Mouse (Mus musculus) hindbrain, embryonic 11.5 days (tissue): ENCODE results near the gene Rab11fip3. TPM values are rescaled to one million over a fixed set of nuclear protein-coding genes. Genes with fewer than 3 reads are reported as not detected.

Source experiments
- ATAC-seq: fragments of 200-750 bp; cut with Nextera tagmentation; 2 replicates; pipeline ENCODE4 v1.8.0; 2017; ENCODE audit warnings: mild to moderate bottlenecking, moderate TSS enrichment, moderate library complexity; ENCODE audit not compliant: low FRiP score
- DNase-seq: peaks from one replicate; pipeline ENCODE4 v3.0.0-alpha.2; 2015; ENCODE audit warnings: low spot score
- H3K27ac ChIP-seq: fragments of 300-500 bp; sonication (generic); 2 replicates; pipeline ENCODE4 v1.5.1; 2014; ENCODE audit warnings: mild to moderate bottlenecking, low read depth, low read length
- H3K27me3 ChIP-seq: fragments of 300-500 bp; sonication (generic); 2 replicates; pipeline ENCODE4 v1.6.1; 2014; ENCODE audit warnings: mild to moderate bottlenecking, low read length, moderate library complexity, mixed read lengths; ENCODE audit not compliant: control insufficient read depth, insufficient read depth
- H3K36me3 ChIP-seq: fragments of 300-500 bp; sonication (generic); 2 replicates; pipeline ENCODE4 v1.6.1; 2014; ENCODE audit warnings: mild to moderate bottlenecking, low read length, moderate library complexity, mixed read lengths; ENCODE audit not compliant: control insufficient read depth, insufficient read depth
- H3K4me1 ChIP-seq: fragments of 300-500 bp; sonication (generic); replicated peaks from 2 replicates; pipeline ENCODE4 v1.6.1; 2014; ENCODE audit warnings: low read length, mixed read lengths; ENCODE audit not compliant: control insufficient read depth, insufficient read depth
- H3K4me2 ChIP-seq: fragments of 300-500 bp; sonication (generic); replicated peaks from 2 replicates; pipeline ENCODE4 v1.6.1; 2014; ENCODE audit warnings: mild to moderate bottlenecking, low read depth, low read length
- H3K4me3 ChIP-seq: fragments of 300-500 bp; sonication (generic); 2 replicates; pipeline ENCODE4 v1.5.1; 2014; ENCODE audit warnings: low read depth, low read length
- H3K9ac ChIP-seq: fragments of 300-500 bp; sonication (generic); 2 replicates; pipeline ENCODE4 v1.6.1; 2014; ENCODE audit warnings: low read depth, low read length
- H3K9me3 ChIP-seq: fragments of 300-500 bp; sonication (generic); 2 replicates; pipeline ENCODE4 v1.6.1; 2016; ENCODE audit warnings: low read length; ENCODE audit not compliant: control insufficient read depth
- WGBS: fragments of 180-500 bp; shearing (Covaris S2); extraction: QIAGEN DNeasy Blood & Tissue Kit; methylation state at CpG from one replicate; pipeline ENCODE4 v1.1.7; 2014; 5-methylcytosine and 5-hydroxymethylcytosine counted together
- polyA plus RNA-seq: library from polyadenylated mRNA; unstranded; fragments of >200 nt; fragmentation: Nextera tagmentation; extraction: Ambion mirVana; gene quantifications from 2 replicates; pipeline ENCODE4 v1.2.1, GENCODE M21; 2014

The Rab11fip3 gene
- polyA plus RNA-seq, 1 experiment from 2014 or later = 20.4 TPM

DNA sequence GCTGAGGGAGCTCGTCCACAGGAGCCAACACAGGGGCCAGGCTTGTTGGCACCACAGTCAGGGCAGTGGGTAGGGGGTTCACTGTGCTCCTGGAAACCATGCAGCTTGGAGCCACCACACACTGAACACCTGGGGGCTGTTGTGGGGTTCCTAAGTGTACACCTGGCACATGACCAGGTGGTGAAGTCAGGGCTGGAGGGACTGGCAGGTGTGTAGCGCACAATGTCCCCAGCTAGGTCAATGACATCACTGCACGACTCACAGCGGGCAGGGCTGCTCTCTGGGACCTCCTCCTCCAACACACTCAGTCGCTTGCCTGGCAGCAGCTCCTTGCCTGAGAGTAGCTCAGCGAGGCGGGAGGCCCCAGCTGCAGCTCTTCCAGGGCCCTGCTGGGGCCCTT is 105.1 kb downstream of the Rab11fip3 start:
- H3K27ac ChIP-seq = no peak overlapping the region
- no peak overlapping the region for H3K9ac ChIP-seq
- H3K4me3 ChIP-seq = no peak overlapping the region
- no peak overlapping the region for H3K4me2 ChIP-seq
- 91% methylated on average over 7 of the region's 7 CpGs for WGBS
- H3K36me3 ChIP-seq = 0 out of 2 replicates have a peak, but pooled peaks cover 6% of the 10 kb centered on the region
- no peaks in the 10 kb centered on the region for H3K27me3 ChIP-seq
- no peaks in the 10 kb centered on the region for H3K4me1 ChIP-seq
- DNase-seq (no peak), ATAC-seq (no peak)
- H3K9me3 ChIP-seq = no peaks in the 10 kb centered on the region

DNA sequence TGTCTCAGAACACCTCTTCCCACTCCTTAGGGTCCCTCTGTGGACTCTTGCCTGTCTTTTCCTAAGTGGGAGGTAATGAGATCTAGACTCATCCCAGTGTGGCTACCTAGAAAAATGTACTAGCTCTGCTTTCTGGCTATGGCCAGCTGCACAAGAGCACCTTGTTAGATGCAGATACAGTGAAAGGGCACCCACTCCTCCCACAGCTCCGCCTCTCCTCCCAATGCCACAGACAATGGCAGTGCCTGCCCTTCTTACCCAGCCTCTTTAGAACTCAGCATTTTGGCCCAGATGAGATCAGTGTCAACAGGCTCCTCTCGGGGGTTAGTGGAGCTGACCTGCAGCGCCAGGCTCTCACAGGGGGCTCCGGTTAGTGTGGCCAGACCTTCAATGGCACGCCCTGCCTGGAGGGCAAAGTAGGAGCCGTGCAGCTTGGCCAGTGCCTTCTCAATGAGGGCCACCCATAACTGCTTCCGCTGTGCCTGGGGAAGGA is 106.9 kb downstream of the Rab11fip3 start:
- H3K27ac ChIP-seq = no peak overlapping the region
- ATAC-seq = no peak

DNA sequence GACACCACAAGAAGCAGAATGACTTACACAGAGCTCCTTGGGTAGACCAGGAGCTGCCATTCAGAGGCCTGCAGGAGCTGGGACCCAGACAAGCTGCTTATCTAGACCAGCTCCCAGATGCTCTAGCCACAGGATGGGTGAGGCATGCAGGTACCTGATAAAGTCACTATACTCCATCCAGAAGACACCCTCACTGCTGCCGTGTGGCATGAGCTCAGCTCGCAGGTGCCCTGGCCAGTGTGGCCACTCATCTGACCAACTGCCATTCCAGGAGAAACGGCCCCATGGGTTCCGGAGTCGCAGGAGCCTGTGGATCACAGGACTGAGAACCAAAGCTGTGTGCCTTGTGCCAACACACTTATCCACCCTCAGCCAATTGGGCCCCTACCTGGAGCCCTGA is 107.8 kb downstream of the Rab11fip3 start:
- H3K9ac ChIP-seq = no peak overlapping the region
- ATAC-seq (no peak), DNase-seq (no peak)
- H3K27me3 ChIP-seq = no peaks in the 10 kb centered on the region
- H3K27ac ChIP-seq = no peak overlapping the region
- 92% methylated on average over 5 of the region's 5 CpGs for WGBS
- no peak overlapping the region for H3K4me3 ChIP-seq
- H3K36me3 ChIP-seq = 0 out of 2 replicates have a peak, but pooled peaks cover 6% of the 10 kb centered on the region
- H3K4me1 ChIP-seq = no peaks in the 10 kb centered on the region
- H3K4me2 ChIP-seq = no peak overlapping the region
- H3K9me3 ChIP-seq = no peaks in the 10 kb centered on the region

More for the DNA sequence above, 106.9 kb downstream of the Rab11fip3 start:
- 91% methylated on average over 7 of the region's 7 CpGs for WGBS
- DNase-seq = no peak
- no peaks in the 10 kb centered on the region for H3K4me1 ChIP-seq
- 0 out of 2 replicates have a peak, but pooled peaks cover 6% of the 10 kb centered on the region for H3K36me3 ChIP-seq
- H3K9me3 ChIP-seq = no peaks in the 10 kb centered on the region
- no peak overlapping the region for H3K9ac ChIP-seq
- H3K4me3 ChIP-seq = no peak overlapping the region
- no peak overlapping the region for H3K4me2 ChIP-seq
- no peaks in the 10 kb centered on the region for H3K27me3 ChIP-seq

DNA sequence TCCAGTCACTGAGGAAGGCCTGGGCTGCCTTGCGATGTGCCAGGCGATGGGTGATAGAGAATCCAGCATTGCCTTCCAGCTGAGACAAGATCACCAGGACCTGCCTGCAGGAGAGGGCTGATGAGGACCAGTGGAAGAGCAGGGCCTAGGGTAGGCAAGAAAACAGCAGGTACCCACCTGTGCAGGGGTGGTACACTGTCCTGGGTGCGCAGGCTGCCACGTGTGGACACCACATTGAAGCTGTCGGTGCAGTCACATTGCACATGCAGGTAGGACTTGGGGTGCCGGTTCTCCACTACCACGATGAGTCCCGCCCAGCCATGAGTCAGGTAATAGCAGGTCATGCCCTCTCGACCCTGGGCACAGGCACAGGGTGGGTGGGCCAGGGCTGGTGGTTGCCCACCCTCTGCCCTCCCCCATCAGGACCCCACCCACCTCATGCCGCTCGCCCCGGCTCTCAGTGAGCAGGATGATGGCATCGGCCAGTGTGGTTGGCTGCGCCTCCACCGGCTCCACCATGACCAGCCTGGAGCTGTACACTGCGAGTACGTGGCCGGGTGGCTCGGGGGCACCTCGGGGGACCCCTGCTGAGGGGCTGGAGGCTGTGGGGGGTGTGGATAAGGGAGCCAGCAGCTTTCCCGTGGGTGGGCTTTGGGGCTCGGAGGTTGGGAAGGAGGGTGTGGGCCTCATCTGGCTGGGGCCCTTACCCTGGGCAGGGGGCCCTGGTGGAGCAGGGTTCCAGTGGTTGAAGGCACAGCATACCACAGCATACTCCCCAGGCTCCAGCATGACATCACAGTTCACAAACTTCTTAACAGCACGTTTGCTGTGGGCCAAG is 109.5 kb downstream of the Rab11fip3 start:
- Histone ChIP-seq H3K36me3 (0 out of 2 replicates have a peak, but pooled peaks cover 6% of the 10 kb centered on the region), H3K27me3 (no peaks in the 10 kb centered on the region), H3K4me2 (no peak overlapping the region), H3K4me1 (no peaks in the 10 kb centered on the region), H3K4me3 (no peak overlapping the region), H3K9ac (no peak overlapping the region), H3K9me3 (no peaks in the 10 kb centered on the region), H3K27ac (no peak overlapping the region)
- ATAC-seq (no peak), DNase-seq (no peak)
- WGBS = 92% methylated on average over 21 of the region's 23 CpGs

DNA sequence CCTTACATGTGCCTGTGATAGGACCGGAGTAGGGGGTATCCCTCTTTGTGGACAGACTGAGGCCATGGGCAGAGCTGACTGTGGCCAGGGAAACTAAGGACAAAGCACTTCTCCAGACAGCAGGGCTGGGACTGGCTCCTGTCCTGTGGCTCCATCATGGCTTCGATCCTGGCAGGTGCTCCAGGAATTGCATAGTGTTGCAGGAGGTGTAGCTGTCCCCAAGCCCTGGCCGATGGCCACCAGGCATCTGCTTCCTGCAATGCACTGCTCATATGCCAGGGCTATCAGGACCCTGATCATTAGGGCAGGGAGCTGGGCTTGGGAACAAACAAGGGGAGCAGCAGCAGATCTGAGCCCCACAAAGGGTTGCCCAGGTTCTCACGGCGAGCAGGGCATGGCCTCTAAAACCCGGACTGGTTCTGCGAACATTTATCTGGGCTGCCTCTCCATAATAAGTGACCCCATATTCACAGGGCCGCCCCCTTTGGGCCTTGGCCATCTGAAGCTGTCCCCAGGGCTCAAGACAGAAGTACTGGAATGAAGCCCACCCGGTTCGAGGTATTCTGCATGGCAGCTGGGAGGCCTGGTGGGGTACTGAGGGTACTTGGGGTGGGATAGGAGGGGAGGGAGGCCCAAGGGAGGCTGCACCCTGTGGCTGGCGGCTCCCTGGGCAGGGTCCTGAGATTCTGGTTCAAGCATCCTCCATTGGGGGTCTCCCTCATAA is 110.4 kb downstream of the Rab11fip3 start:
- no peaks in the 10 kb centered on the region for H3K9me3 ChIP-seq
- H3K4me2 ChIP-seq = no peak overlapping the region
- H3K4me3 ChIP-seq = no peak overlapping the region
- WGBS = 93% methylated on average over 11 of the region's 11 CpGs
- H3K9ac ChIP-seq = no peak overlapping the region
- H3K27me3 ChIP-seq = no peaks in the 10 kb centered on the region
- no peak overlapping the region for H3K27ac ChIP-seq
- H3K36me3 ChIP-seq = 0 out of 2 replicates have a peak, but pooled peaks cover 6% of the 10 kb centered on the region
- ATAC-seq (no peak), DNase-seq (no peak)
- H3K4me1 ChIP-seq = no peaks in the 10 kb centered on the region

DNA sequence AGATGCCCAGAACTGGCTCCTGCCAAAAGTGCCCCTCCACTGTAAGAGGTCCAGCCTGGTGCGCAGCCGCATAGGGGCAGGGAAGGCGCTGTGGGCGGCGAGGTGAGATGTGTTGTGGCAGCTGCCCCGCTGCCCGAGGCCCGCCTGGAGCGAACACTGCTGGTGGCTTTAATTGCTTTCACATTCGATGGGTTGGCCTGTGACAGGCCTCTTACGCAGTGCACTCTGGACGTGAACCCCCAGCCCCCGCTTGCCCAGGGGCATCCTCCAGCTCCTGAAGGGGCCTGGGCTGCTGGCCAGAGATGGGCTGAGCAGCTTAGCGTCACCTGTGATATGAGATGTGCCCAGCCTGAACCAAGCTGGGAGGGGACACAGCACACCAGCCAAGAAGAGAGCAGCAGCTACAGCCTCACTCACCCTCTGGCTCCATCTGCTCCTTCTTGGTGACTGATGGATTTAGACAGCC is 111.7 kb downstream of the Rab11fip3 start:
- peaks cover 7% of the 10 kb centered on the region for H3K27me3 ChIP-seq
- H3K27ac ChIP-seq = no peak overlapping the region
- no peak overlapping the region for H3K4me2 ChIP-seq
- H3K4me3 ChIP-seq = no peak overlapping the region
- no peak for DNase-seq
- H3K4me1 ChIP-seq = no peaks in the 10 kb centered on the region
- no peaks in the 10 kb centered on the region for H3K9me3 ChIP-seq
- H3K9ac ChIP-seq = no peak overlapping the region
- WGBS = 78% methylated on average over 14 of the region's 14 CpGs
- ATAC-seq = no peak
- 0 out of 2 replicates have a peak, but pooled peaks cover 6% of the 10 kb centered on the region for H3K36me3 ChIP-seq

DNA sequence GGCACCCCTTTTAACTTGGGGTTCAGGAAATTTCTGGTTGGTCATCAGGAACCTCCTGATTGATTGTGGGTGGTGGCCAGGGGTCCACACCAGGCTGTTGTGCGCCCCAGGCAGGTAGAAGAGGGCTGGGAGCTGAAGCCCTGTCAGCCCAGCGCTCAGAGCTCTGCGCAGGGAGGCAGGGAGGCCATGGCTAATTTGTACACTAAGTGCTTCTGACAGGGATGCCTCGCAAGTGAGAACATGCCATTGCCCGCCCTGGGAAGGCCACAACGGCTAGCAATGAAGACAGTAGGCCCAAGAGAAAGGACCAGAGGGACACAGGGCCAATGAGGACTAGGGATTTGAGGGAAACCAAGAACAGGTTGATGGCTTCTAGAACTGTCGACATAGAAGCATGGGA is 112.7 kb downstream of the Rab11fip3 start:
- 78% methylated on average over 7 of the region's 7 CpGs for whole genome bisulfite sequencing
- 0 out of 2 replicates have a peak, but pooled peaks cover 6% of the 10 kb centered on the region for H3K36me3 ChIP-seq
- H3K4me1 ChIP-seq = peaks cover 3% of the 10 kb centered on the region; the same call in 1 of the 2 replicates
- ATAC-seq (no peak), DNase-seq (no peak)
- H3K4me2 ChIP-seq = no peak overlapping the region
- H3K9me3 ChIP-seq = no peaks in the 10 kb centered on the region
- no peak overlapping the region for H3K4me3 ChIP-seq
- H3K9ac ChIP-seq = no peak overlapping the region
- peaks cover 17% of the 10 kb centered on the region for H3K27me3 ChIP-seq
- no peak overlapping the region for H3K27ac ChIP-seq

DNA sequence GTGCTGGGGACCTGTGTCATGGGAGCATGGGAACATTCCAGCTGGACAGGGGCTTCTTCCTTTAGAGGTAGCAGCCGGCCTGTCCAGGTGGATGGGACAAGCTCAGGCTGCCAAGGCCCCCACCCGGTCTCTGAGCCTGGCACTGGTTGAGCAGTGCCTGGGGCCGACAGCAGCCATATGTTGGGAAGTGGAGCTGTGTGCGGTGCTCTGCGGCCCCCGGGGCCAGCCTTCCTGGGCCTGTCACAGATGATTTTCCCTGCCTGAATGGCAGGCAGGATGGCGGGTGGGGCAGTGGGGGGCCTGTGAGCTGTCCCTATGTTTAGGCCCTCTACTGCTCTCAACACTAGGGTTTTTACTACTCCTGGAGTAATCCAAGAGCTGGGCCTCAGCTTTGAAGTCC is 113.2 kb downstream of the Rab11fip3 start:
- Histone ChIP-seq H3K36me3 (0 out of 2 replicates have a peak, but pooled peaks cover 6% of the 10 kb centered on the region), H3K27ac (no peak overlapping the region), H3K9ac (no peak overlapping the region), H3K4me2 (no peak overlapping the region), H3K4me1 (peaks cover 3% of the 10 kb centered on the region; the same call in 1 of the 2 replicates), H3K9me3 (no peaks in the 10 kb centered on the region), H3K4me3 (no peak overlapping the region), H3K27me3 (peaks cover 21% of the 10 kb centered on the region)
- WGBS = 82% methylated on average over 7 of the region's 7 CpGs
- no peak for ATAC-seq
- no peak for DNase-seq
